Mouse (Mus musculus) cerebral cortex, adult 2 months (tissue): Measurements from ENCODE around the gene Spon2.

Source experiments
- WGBS: fragments of 180-500 bp; shearing (Covaris S2); methylation state at CpG from one replicate; pipeline ENCODE4 v1.1.7; 2018; 5-methylcytosine and 5-hydroxymethylcytosine counted together

Gene Spon2

GRCm38 (mm10) chr5:33218081-33218480, at the start of gene Spon2:
TSS of gene Spon2 (minus strand) at chr5:33218455.
- WGBS, result 64% methylated on average over 5 of the region's 5 CpGs

GRCm38 (mm10) chr5:33254416-33254815, 36.2 kb upstream of the Spon2 start:
- WGBS, result 49% methylated on average over 5 of the region's 5 CpGs

- WGBS, result 76% methylated on average over 12 of the region's 12 CpGs
Observed at GRCm38 (mm10) chr5:33248186-33248585, 29.9 kb upstream of the Spon2 start.

- WGBS, result 92% methylated on average over 2 of the region's 2 CpGs
Observed at GRCm38 (mm10) chr5:33247387-33247786, 29.1 kb upstream of the Spon2 start.

- 56% methylated on average over 3 of the region's 3 CpGs for WGBS
Observed at GRCm38 (mm10) chr5:33245701-33246100, 27.4 kb upstream of the Spon2 start.

- WGBS, result 88% methylated on average over 5 of the region's 5 CpGs
Observed at GRCm38 (mm10) chr5:33244377-33244920, 26.2 kb upstream of the Spon2 start.

- 47% methylated on average over 3 of the region's 3 CpGs for WGBS
Observed at GRCm38 (mm10) chr5:33239934-33240333, 21.7 kb upstream of the Spon2 start.

- WGBS, result 90% methylated on average over 3 of the region's 3 CpGs
Observed at GRCm38 (mm10) chr5:33239111-33239714, 21.0 kb upstream of the Spon2 start.

GRCm38 (mm10) chr5:33238256-33238645, 20.0 kb upstream of the Spon2 start:
- WGBS, result 68% methylated on average over 3 of the region's 3 CpGs

- 79% methylated on average over 11 of the region's 11 CpGs for WGBS
Observed at GRCm38 (mm10) chr5:33237600-33238255, 19.5 kb upstream of the Spon2 start.

GRCm38 (mm10) chr5:33234391-33235031, 16.3 kb upstream of the Spon2 start:
- WGBS, result 78% methylated on average over 13 of the region's 13 CpGs

- 83% methylated on average over 5 of the region's 5 CpGs for WGBS
Observed at GRCm38 (mm10) chr5:33232791-33233190, 14.5 kb upstream of the Spon2 start.

GRCm38 (mm10) chr5:33230285-33230684, 12.0 kb upstream of the Spon2 start:
- 42% methylated on average over 5 of the region's 5 CpGs for WGBS

GRCm38 (mm10) chr5:33228428-33228827, 10.2 kb upstream of the Spon2 start:
- 32% methylated on average over 5 of the region's 5 CpGs for WGBS

- 91% methylated on average over 5 of the region's 5 CpGs for WGBS
Observed at GRCm38 (mm10) chr5:33225673-33226072, 7.4 kb upstream of the Spon2 start.

- WGBS, result 74% methylated on average over 7 of the region's 7 CpGs
Observed at GRCm38 (mm10) chr5:33224491-33224890, 6.2 kb upstream of the Spon2 start.

GRCm38 (mm10) chr5:33222841-33223744, 4.8 kb upstream of the Spon2 start:
- WGBS, result 78% methylated on average over 9 of the region's 9 CpGs

- 80% methylated on average over 6 of the region's 6 CpGs for WGBS
Observed at GRCm38 (mm10) chr5:33222389-33222788, 4.1 kb upstream of the Spon2 start.

GRCm38 (mm10) chr5:33220350-33221044, 2.2 kb upstream of the Spon2 start:
- 40% methylated on average over 10 of the region's 10 CpGs for WGBS

- 92% methylated on average over 4 of the region's 4 CpGs for WGBS
Observed at GRCm38 (mm10) chr5:33219831-33220230, 1.6 kb upstream of the Spon2 start.
